Mouse (Mus musculus): ENCODE results near the gene Shisa2.

- TF ChIP-seq CTCF (IDR thresholded peaks at IDR 0.05; ENCODE audit: low read depth) (no peak), EP300 (IDR thresholded peaks at IDR 0.05; ENCODE audit: low read depth) (no peak)
These were observed 777 bp downstream of the Shisa2 start for GRCm38 (mm10) chr14:59625806-59626364.

Measured in liver, embryonic 14.5 days (tissue).